Mouse (Mus musculus): Measurements from ENCODE around the gene Cd5. TPM values are rescaled to one million over a fixed set of nuclear protein-coding genes. Genes with fewer than 3 reads are reported as not detected.
A peak's percentile ranks its signal among the peaks of the same experiment; 100 is the strongest.

Cd5 gene
- polyA plus RNA-seq, 1 experiment, result 0.04 TPM

- Histone ChIP-seq H3K79me3 (ENCODE audit: low read depth) (no peaks in the 10 kb centered on the region), H3K4me3 (ENCODE audit: insufficient read depth, poor library complexity, severe bottlenecking) (no peak overlapping the region), H3K79me2 (ENCODE audit: control insufficient read depth, insufficient read depth) (no peaks in the 10 kb centered on the region), H3K27me3 (ENCODE audit: control insufficient read depth, insufficient read depth, insufficient read length) (no peaks in the 10 kb centered on the region), H3K36me3 (ENCODE audit: control insufficient read depth, insufficient read depth) (no peaks in the 10 kb centered on the region), H3ac (ENCODE audit: control insufficient read depth, insufficient read length, low read depth) (no peak overlapping the region)
- TF ChIP-seq MAX (IDR thresholded peaks at IDR 0.05) (no peak), CTCF (IDR thresholded peaks at IDR 0.05; ENCODE audit: control insufficient read depth, insufficient read depth, insufficient read length) (no peak), MYOD1 (IDR thresholded peaks at IDR 0.05; ENCODE audit: control insufficient read depth, insufficient read length, low read depth) (no peak), FOSL1 (IDR thresholded peaks at IDR 0.05; ENCODE audit: insufficient read depth, low read length, poor library complexity, severe bottlenecking) (no peak), USF1 (IDR thresholded peaks at IDR 0.05; ENCODE audit: low read depth) (no peak), CEBPB (IDR thresholded peaks at IDR 0.05; ENCODE audit: low read depth) (no peak), MYOG (IDR thresholded peaks at IDR 0.05; ENCODE audit: control insufficient read depth, extremely low read depth, insufficient read length) (no peak)
Observed at GRCm38 (mm10) chr19:10719751-10720150, 19.1 kb downstream of the Cd5 start.

DNA sequence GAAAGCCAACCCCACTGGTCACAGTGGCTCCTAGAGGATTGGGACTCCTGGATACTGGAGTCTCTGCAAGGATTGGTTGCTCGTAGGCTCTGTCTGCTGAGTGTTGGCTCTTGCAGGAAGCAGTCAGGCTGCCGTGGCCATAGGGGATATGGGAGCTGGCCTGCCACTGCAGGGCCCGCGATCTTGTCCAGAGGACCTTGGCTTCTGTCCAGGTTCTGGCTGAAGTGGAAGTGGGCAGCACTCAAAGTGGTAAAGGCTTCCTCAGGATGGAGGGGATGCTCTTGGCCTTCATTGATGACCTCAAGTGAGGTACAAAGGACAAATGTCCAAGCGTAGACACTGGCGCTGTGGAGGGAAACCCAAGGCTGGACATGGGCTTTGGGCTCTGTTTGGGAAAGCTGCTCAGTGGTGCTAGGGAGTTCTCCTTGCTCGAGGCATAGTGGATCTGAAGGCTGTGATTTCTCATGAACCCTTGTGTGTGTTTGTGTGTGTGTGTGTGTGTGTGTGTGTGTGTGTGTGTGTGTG is 20.5 kb downstream of the Cd5 start:
- TF ChIP-seq MAX (IDR thresholded peaks at IDR 0.05) (no peak), CTCF (IDR thresholded peaks at IDR 0.05; ENCODE audit: control insufficient read depth, insufficient read depth, insufficient read length) (no peak), USF1 (IDR thresholded peaks at IDR 0.05; ENCODE audit: low read depth) (no peak), MYOG (IDR thresholded peaks at IDR 0.05; ENCODE audit: control insufficient read depth, extremely low read depth, insufficient read length) (no peak), CEBPB (IDR thresholded peaks at IDR 0.05; ENCODE audit: low read depth) (no peak)
- no peaks in the 10 kb centered on the region for H3K79me3 ChIP-seq (ENCODE audit: low read depth)
- H3K4me3 ChIP-seq (ENCODE audit: insufficient read depth, poor library complexity, severe bottlenecking), result no peak overlapping the region
- H3ac ChIP-seq (ENCODE audit: control insufficient read depth, insufficient read length, low read depth), result no peak overlapping the region
- H3K36me3 ChIP-seq (ENCODE audit: control insufficient read depth, insufficient read depth), result peaks cover 12% of the 10 kb centered on the region
- H3K27me3 ChIP-seq (ENCODE audit: control insufficient read depth, insufficient read depth, insufficient read length), result no peaks in the 10 kb centered on the region
- H3K79me2 ChIP-seq (ENCODE audit: control insufficient read depth, insufficient read depth), result no peaks in the 10 kb centered on the region

DNA sequence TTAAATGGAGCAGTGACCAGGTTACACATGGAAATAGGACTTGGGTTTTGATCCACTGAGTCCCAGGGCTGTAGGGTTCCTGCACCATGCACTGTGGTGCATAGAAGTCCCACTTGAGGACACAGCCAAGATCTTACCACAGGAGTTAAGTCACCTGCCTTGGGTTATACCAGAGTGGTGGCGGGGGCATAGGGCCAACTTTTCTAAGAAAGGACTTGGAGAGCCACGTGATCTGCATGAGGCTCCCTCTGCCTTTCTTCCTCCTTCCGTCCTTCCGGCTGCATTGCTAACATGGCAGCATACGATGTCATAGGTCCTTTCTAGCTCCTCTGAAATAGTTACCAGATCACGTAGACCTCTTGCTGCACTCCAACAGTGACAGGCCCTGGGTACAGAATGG is 23.3 kb downstream of the Cd5 start:
- no peak overlapping the region for H3K4me3 ChIP-seq (ENCODE audit: insufficient read depth, poor library complexity, severe bottlenecking)
- TF ChIP-seq CTCF (IDR thresholded peaks at IDR 0.05; ENCODE audit: control insufficient read depth, insufficient read depth, insufficient read length), result no peak
- H3K79me2 ChIP-seq (ENCODE audit: control insufficient read depth, insufficient read depth), result no peaks in the 10 kb centered on the region
- H3K27me3 ChIP-seq (ENCODE audit: control insufficient read depth, insufficient read depth, insufficient read length), result no peaks in the 10 kb centered on the region
- H3K79me3 ChIP-seq (ENCODE audit: low read depth), result no peaks in the 10 kb centered on the region
- H3ac ChIP-seq (ENCODE audit: control insufficient read depth, insufficient read length, low read depth), result no peak overlapping the region
- H3K36me3 ChIP-seq (ENCODE audit: control insufficient read depth, insufficient read depth), result peaks cover 25% of the 10 kb centered on the region

DNA sequence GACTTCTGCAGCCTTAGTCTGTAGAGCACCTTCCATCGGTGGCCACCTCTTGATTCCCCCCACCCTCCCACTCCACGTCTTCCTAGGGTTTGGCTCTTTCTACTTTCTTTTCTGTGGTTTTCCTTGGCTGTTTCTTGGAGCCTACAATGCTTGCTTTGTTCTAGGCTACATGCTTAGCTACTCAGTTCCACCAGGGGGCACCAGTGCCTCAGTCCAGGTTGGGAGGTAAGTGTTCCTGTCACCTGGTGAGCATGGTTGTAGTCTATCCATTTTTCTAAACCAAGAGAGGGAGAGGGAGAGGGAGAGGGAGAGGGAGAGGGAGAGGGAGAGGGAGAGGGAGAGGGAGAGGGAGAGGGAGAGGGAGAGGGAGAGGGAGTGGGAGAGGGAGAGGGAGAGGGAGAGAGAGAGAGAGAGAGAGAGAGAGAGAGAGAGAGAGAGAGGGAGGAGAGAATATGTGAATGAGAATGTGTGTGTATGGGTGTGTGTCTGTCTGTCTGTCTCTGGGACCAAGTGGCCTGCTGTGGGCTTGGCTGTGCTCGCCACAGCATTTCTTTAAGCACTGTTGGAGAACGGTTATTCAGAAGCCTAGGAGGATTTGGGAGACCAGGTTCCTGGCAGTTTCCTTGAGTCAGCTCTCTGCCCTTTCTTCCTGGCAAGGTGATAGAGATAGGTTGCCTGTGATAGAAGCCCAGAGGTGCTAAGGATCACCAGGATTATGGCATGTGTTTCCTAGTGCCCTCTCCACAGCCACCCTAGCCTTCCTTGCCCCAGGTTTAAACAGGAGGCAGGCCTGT is 23.9 kb downstream of the Cd5 start:
- Histone ChIP-seq H3K79me2 (ENCODE audit: control insufficient read depth, insufficient read depth) (no peaks in the 10 kb centered on the region), H3K4me3 (ENCODE audit: insufficient read depth, poor library complexity, severe bottlenecking) (no peak overlapping the region), H3K27me3 (ENCODE audit: control insufficient read depth, insufficient read depth, insufficient read length) (no peaks in the 10 kb centered on the region), H3ac (ENCODE audit: control insufficient read depth, insufficient read length, low read depth) (no peak overlapping the region), H3K79me3 (ENCODE audit: low read depth) (no peaks in the 10 kb centered on the region), H3K36me3 (ENCODE audit: control insufficient read depth, insufficient read depth) (peaks cover 30% of the 10 kb centered on the region)
- TF ChIP-seq USF1 (IDR thresholded peaks at IDR 0.05; ENCODE audit: low read depth) (no peak), CTCF (IDR thresholded peaks at IDR 0.05; ENCODE audit: control insufficient read depth, insufficient read depth, insufficient read length) (peak; percentile 66)

DNA sequence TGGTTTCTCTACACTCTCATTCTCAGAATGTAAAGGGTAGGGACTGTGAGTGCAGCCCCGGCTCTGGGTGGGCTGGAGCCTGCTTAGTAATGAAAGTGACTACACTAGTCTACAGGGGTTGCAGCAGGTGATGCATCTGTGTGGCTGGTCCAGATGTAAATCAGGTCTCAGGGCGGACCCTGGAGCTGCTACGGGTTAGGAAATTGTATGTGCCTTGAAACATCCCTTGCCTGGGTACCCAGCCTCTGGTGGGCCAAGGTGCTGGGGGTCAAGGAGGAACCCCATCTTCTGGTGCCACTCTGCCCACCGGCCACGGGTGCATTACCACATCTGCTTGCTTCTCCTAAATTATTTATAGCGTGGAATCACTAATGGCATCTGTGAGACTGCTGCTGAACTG is 24.6 kb downstream of the Cd5 start:
- H3ac ChIP-seq (ENCODE audit: control insufficient read depth, insufficient read length, low read depth), result no peak overlapping the region
- H3K79me2 ChIP-seq (ENCODE audit: control insufficient read depth, insufficient read depth), result no peaks in the 10 kb centered on the region
- TF ChIP-seq MAX (IDR thresholded peaks at IDR 0.05) (no peak), MYOG (IDR thresholded peaks at IDR 0.05; ENCODE audit: control insufficient read depth, extremely low read depth, insufficient read length) (no peak), USF1 (IDR thresholded peaks at IDR 0.05; ENCODE audit: low read depth) (no peak)
- H3K36me3 ChIP-seq (ENCODE audit: control insufficient read depth, insufficient read depth), result peaks cover 30% of the 10 kb centered on the region
- H3K27me3 ChIP-seq (ENCODE audit: control insufficient read depth, insufficient read depth, insufficient read length), result no peaks in the 10 kb centered on the region
- H3K79me3 ChIP-seq (ENCODE audit: low read depth), result no peaks in the 10 kb centered on the region
- H3K4me3 ChIP-seq (ENCODE audit: insufficient read depth, poor library complexity, severe bottlenecking), result no peak overlapping the region

DNA sequence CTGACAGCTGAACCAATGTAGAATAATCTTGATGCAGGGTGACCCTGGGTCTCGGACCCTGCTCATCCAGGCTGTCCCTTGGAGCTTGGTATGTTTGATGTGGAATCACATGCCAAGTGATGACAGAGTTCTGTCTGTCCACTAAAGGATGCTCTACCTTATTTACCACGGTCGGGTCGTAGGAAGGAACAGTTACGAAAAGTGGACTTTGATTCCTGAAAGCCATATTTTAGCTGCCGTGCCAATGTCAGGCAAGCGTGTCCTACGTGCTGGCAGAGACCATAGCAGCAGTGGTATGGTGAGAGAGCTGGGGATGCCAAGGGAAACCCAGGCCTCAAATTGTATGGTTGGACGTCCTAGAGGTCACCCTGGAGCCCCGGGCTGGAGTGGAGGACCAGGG is 25.3 kb downstream of the Cd5 start:
- Histone ChIP-seq H3K79me2 (ENCODE audit: control insufficient read depth, insufficient read depth) (no peaks in the 10 kb centered on the region), H3K36me3 (ENCODE audit: control insufficient read depth, insufficient read depth) (peaks cover 30% of the 10 kb centered on the region), H3ac (ENCODE audit: control insufficient read depth, insufficient read length, low read depth) (no peak overlapping the region), H3K4me3 (ENCODE audit: insufficient read depth, poor library complexity, severe bottlenecking) (no peak overlapping the region), H3K27me3 (ENCODE audit: control insufficient read depth, insufficient read depth, insufficient read length) (no peaks in the 10 kb centered on the region), H3K79me3 (ENCODE audit: low read depth) (no peaks in the 10 kb centered on the region)
- no peak for TF ChIP-seq CEBPB (IDR thresholded peaks at IDR 0.05; ENCODE audit: low read depth)
- TF ChIP-seq MYOD1 (IDR thresholded peaks at IDR 0.05; ENCODE audit: control insufficient read depth, insufficient read length, low read depth), result no peak
- no peak for TF ChIP-seq USF1 (IDR thresholded peaks at IDR 0.05; ENCODE audit: low read depth)
- TF ChIP-seq CTCF (IDR thresholded peaks at IDR 0.05; ENCODE audit: control insufficient read depth, insufficient read depth, insufficient read length), result no peak
- TF ChIP-seq FOSL1 (IDR thresholded peaks at IDR 0.05; ENCODE audit: insufficient read depth, low read length, poor library complexity, severe bottlenecking), result no peak
- no peak for TF ChIP-seq MYOG (IDR thresholded peaks at IDR 0.05; ENCODE audit: control insufficient read depth, extremely low read depth, insufficient read length)
- TF ChIP-seq MAX (IDR thresholded peaks at IDR 0.05), result no peak

All from C2C12 (cell line).